Mouse (Mus musculus): Measurements from ENCODE around the gene Nup210. TPM values are rescaled to one million over a fixed set of nuclear protein-coding genes. Genes with fewer than 3 reads are reported as not detected.

Nup210 gene
- total RNA-seq, 2 experiments from 2014 or later = 123 to 124 TPM

GRCm38 (mm10) chr6:90987561-90988298 is 128.9 kb downstream of the Nup210 start:
- no peak for ATAC-seq (ENCODE audit: poor library complexity, severe bottlenecking)

- ATAC-seq (ENCODE audit: poor library complexity, severe bottlenecking) = no peak
These were observed 132.5 kb downstream of the Nup210 start for GRCm38 (mm10) chr6:90984101-90984500.

- no peak for ATAC-seq (ENCODE audit: poor library complexity, severe bottlenecking)
These were observed 142.3 kb downstream of the Nup210 start for GRCm38 (mm10) chr6:90974279-90974678.

GRCm38 (mm10) chr6:90969341-90969871 is 147.2 kb downstream of the Nup210 start:
- no peak for ATAC-seq (ENCODE audit: poor library complexity, severe bottlenecking)

Other genes starting within 250 kb of the Nup210 start
- gene Iqsec1, start 128.1 kb downstream of the Nup210 start, total RNA-seq (2015) = 58.0 and 61.3 TPM in 2 replicates
- 12.2 and 22.1 TPM in 2 replicates for gene Iqsec1, start 128.1 kb downstream of the Nup210 start, total RNA-seq (2017)
- 0.27 and 0.80 TPM in 2 replicates for gene Hdac11, start 39.8 kb upstream of the Nup210 start, total RNA-seq (2015)
- 0.16 and 0.37 TPM in 2 replicates for gene Hdac11, start 39.8 kb upstream of the Nup210 start, total RNA-seq (2017)
- not detected in 2 replicates for gene Fbln2, start 95.6 kb upstream of the Nup210 start, total RNA-seq (2015)
- gene Fbln2, start 95.6 kb upstream of the Nup210 start, total RNA-seq (2017) = not detected in 2 replicates